Mouse (Mus musculus): ENCODE measurements around the gene Stx8.

DNA sequence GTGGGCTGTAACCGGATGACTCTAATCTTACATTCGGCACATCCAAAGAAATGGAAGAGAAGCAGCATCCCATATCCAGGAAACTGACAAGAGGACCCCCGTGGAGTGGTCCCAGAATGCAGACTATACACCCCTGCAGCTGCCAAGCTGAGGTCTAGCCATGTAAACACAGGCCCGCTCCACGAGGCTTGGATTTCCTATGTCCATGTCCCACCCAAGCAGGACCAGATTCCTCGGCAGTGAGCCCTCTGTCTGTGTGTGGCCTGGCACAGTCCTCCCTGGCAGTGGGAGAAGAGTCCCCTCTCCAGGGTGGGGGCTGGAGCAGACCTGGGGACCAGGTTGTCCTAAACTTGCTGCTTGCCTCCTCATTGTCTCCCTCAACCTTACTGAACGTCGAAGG, 221.2 kb downstream of the Stx8 start:
- TF ChIP-seq POLR2A (IDR thresholded peaks at IDR 0.05; ENCODE audit: control insufficient read depth in 1 of 2, insufficient read depth in 1 of 2, low read depth in 1 of 2, low read length in 2 of 2, poor library complexity in 1 of 2) (no peak), MEF2A (IDR thresholded peaks at IDR 0.05; ENCODE audit: extremely low read depth, insufficient replicate concordance, low read depth, low read length, poor library complexity, severe bottlenecking) (no peak), ZKSCAN1 (IDR thresholded peaks at IDR 0.05; ENCODE audit: low read depth, low read length) (no peak), MXI1 (IDR thresholded peaks at IDR 0.05; ENCODE audit: low read depth, low read length) (no peak), NRF1 (IDR thresholded peaks at IDR 0.05; ENCODE audit: insufficient read depth, low read depth, low read length, poor library complexity, severe bottlenecking) (no peak), JUND (IDR thresholded peaks at IDR 0.05; ENCODE audit: low read depth, low read length) (no peak), CTCF (IDR thresholded peaks at IDR 0.05 in 2 of 3, conservative IDR thresholded peaks at IDR 0.05 in 1 of 3; ENCODE audit: control insufficient read depth in 1 of 3, insufficient read depth in 1 of 3, low read depth in 2 of 3, low read length in 3 of 3, poor library complexity in 1 of 3, severe bottlenecking in 1 of 3) (no peak), USF1 (IDR thresholded peaks at IDR 0.05; ENCODE audit: low read depth, low read length) (no peak), EP300 (IDR thresholded peaks at IDR 0.05; ENCODE audit: low read depth in 1 of 2, low read length in 2 of 2) (no peak)
